Mouse (Mus musculus) MEL (cell line): ENCODE data around the gene Pcsk4.

Experiments used
- CTCF ChIP-seq, 3 experiments: IDR thresholded peaks in 2 of 3; conservative IDR thresholded peaks in 1 of 3; 2 replicates each; pipeline ENCODE4 v1.5.1; 2011 to 2012; ENCODE audit warnings: low read length in 3 of 3, low read depth in 2 of 3, mild to moderate bottlenecking in 2 of 3, improper control_type of control experiment in 1 of 3, inconsistent platforms in 1 of 3, mixed read lengths in 1 of 3, moderate library complexity in 1 of 3; ENCODE audit not compliant: control insufficient read depth in 1 of 3, insufficient read depth in 1 of 3, poor library complexity in 1 of 3, severe bottlenecking in 1 of 3
- E2F4 ChIP-seq: IDR thresholded peaks from 2 replicates; pipeline ENCODE4 v1.6.1; 2011; ENCODE audit warnings: low read depth, low read length, improper control_type of control experiment, borderline replicate concordance
- EP300 ChIP-seq, 2 experiments: IDR thresholded peaks; 2 replicates each; pipeline ENCODE4 v1.6.1; 2011; ENCODE audit warnings: improper control_type of control experiment in 2 of 2, low read length in 2 of 2, low read depth in 1 of 2, mild to moderate bottlenecking in 1 of 2
- HCFC1 ChIP-seq: IDR thresholded peaks from 2 replicates; pipeline ENCODE4 v1.6.1; 2012; ENCODE audit warnings: low read depth, mild to moderate bottlenecking, inconsistent platforms, low read length, improper control_type of control experiment, moderate library complexity
- KAT2A ChIP-seq: conservative IDR thresholded peaks from 2 replicates; pipeline ENCODE4 v1.6.1; 2012; ENCODE audit warnings: low read depth, low read length, improper control_type of control experiment, inconsistent platforms
- MAX ChIP-seq: IDR thresholded peaks from 2 replicates; pipeline ENCODE4 v1.6.1; 2011; ENCODE audit warnings: low read length, improper control_type of control experiment
- MAZ ChIP-seq: IDR thresholded peaks from 2 replicates; pipeline ENCODE4 v1.6.1; 2012; ENCODE audit warnings: low read depth, mild to moderate bottlenecking, inconsistent platforms, low read length, improper control_type of control experiment
- MEF2A ChIP-seq: IDR thresholded peaks from 2 replicates; pipeline ENCODE4 v1.6.1; 2014; ENCODE audit warnings: low read depth, mild to moderate bottlenecking, inconsistent platforms, low read length, improper control_type of control experiment; ENCODE audit not compliant: poor library complexity, insufficient replicate concordance, severe bottlenecking; ENCODE audit errors: extremely low read depth
- POLR2A ChIP-seq, 2 experiments: IDR thresholded peaks; 2 replicates each; pipeline ENCODE4 v1.6.1; 2011 to 2012; ENCODE audit warnings: low read length in 2 of 2, mild to moderate bottlenecking in 2 of 2, control low read depth in 1 of 2, improper control_type of control experiment in 1 of 2, low read depth in 1 of 2, moderate library complexity in 1 of 2; ENCODE audit not compliant: control insufficient read depth in 1 of 2, insufficient read depth in 1 of 2, poor library complexity in 1 of 2
- TAL1 ChIP-seq: IDR thresholded peaks from 2 replicates; pipeline ENCODE4 v1.6.1; 2012; ENCODE audit warnings: mild to moderate bottlenecking, inconsistent platforms, low read length, moderate library complexity, mixed read lengths
- USF1 ChIP-seq: IDR thresholded peaks from 2 replicates; pipeline ENCODE4 v1.6.1; 2014; ENCODE audit warnings: low read depth, mild to moderate bottlenecking, inconsistent platforms, low read length, improper control_type of control experiment, moderate library complexity

GRCm38 (mm10) chr10:80316359-80316781 lies 12.9 kb downstream of the Pcsk4 start:
- TF ChIP-seq E2F4 (no peak), POLR2A (IDR thresholded peaks at IDR 0.05; ENCODE audit: control insufficient read depth in 1 of 2, insufficient read depth in 1 of 2, low read depth in 1 of 2, low read length in 2 of 2, poor library complexity in 1 of 2) (peak; percentile 39 to 43; a peak in 1 of 4 replicates), EP300 (IDR thresholded peaks at IDR 0.05; ENCODE audit: low read depth in 1 of 2, low read length in 2 of 2) (no peak), MAX (no peak), CTCF (IDR thresholded peaks at IDR 0.05 in 2 of 3, conservative IDR thresholded peaks at IDR 0.05 in 1 of 3; ENCODE audit: control insufficient read depth in 1 of 3, insufficient read depth in 1 of 3, low read depth in 2 of 3, low read length in 3 of 3, poor library complexity in 1 of 3, severe bottlenecking in 1 of 3) (no peak), KAT2A (no peak), USF1 (no peak), MAZ (no peak), MEF2A (no peak), HCFC1 (no peak), TAL1 (no peak)
